In genomic region chr12:5464250-5464899, GRCm38 (mm10) we compare ENCODE assay signal across 11 mouse cellular contexts.
DNase-seq lines count a peak whose midpoint lies in the region; ATAC-seq and TF ChIP-seq lines count a peak whose summit lies in the region.
"Had no signal": no experiment of that assay in that cellular context is flagged by ENCODE, and none has a peak within 500 bp of the region (broad histone marks: within the 10 kb centered on the region; RNA-seq: fewer than 3 reads in every experiment).

No protein-coding gene starts in this region.

- no peak for ATAC-seq in midbrain, embryonic 14.5 days (ENCODE audit: low FRiP score, low TSS enrichment)

- H3K36me3 ChIP-seq in midbrain, embryonic 14.5 days (ENCODE audit: control insufficient read depth, insufficient read depth, low read length), result no peaks in the 10 kb centered on the region

- H3K9me3 ChIP-seq in midbrain, embryonic 14.5 days (ENCODE audit: control insufficient read depth, low read length), result no peaks in the 10 kb centered on the region

- TF ChIP-seq CTCF in left cerebral cortex, adult 2 months (IDR thresholded peaks at IDR 0.05), result no peak
- no peak for TF ChIP-seq CTCF in gastrocnemius, adult 2 months (IDR thresholded peaks at IDR 0.05)

- intact Hi-C loops in left cerebral cortex, postnatal 4 days (cut with DNase I), result no loop called here
- intact Hi-C loops in left cerebral cortex, adult 2 months (cut with DNase I), result no loop called here
- intact Hi-C loops in gastrocnemius, adult 2 months (cut with DNase I), result no loop called here

- DNase-seq in cerebellum, postnatal 25 days, result peak; percentile 26 to 48
- no peak for DNase-seq in cerebellum, adult 8-10 months
- DNase-seq in left cerebral cortex, postnatal 4 days, result peak; percentile 79
- no peak for DNase-seq in left cerebral cortex, adult 2 months (ENCODE audit: extremely low spot score in 1 of 2, low spot score in 2 of 2)
- DNase-seq in kidney, adult 8-10 months, result peak; percentile 10 to 26
- peak; percentile 36 for DNase-seq in midbrain, embryonic 14.5 days
- no peak for DNase-seq in spleen, postnatal 36 days (ENCODE audit: low spot score in 2 of 2)
- DNase-seq in gastrocnemius, adult 2 months, result no peak
- DNase-seq: adrenal gland, postnatal 10 days; liver had no signal

- no peak overlapping the region for H3K4me2 ChIP-seq in midbrain, embryonic 14.5 days (ENCODE audit: low read length)

- no peaks in the 10 kb centered on the region for H3K4me1 ChIP-seq in midbrain, embryonic 14.5 days (ENCODE audit: control insufficient read depth, insufficient read depth, low read length)

- no peaks in the 10 kb centered on the region for H3K27me3 ChIP-seq in midbrain, embryonic 14.5 days (ENCODE audit: control insufficient read depth, insufficient read depth, low read length)

- H3K4me3 ChIP-seq in left cerebral cortex, adult 2 months, result no peak overlapping the region
- no peak overlapping the region for H3K4me3 ChIP-seq in midbrain, embryonic 14.5 days (replicated peaks; ENCODE audit: low read depth, low read length)
- no peak overlapping the region for H3K4me3 ChIP-seq in gastrocnemius, adult 2 months
- H3K4me3 ChIP-seq: erythroblast, embryonic 14.5 days had no signal

- H3K9ac ChIP-seq in midbrain, embryonic 14.5 days (replicated peaks; ENCODE audit: low read length), result no peak overlapping the region

- WGBS in midbrain, embryonic 14.5 days, result 10% methylated on average over 9 of the region's 9 CpGs

- no peak overlapping the region for H3K27ac ChIP-seq in left cerebral cortex, adult 2 months
- H3K27ac ChIP-seq in midbrain, embryonic 14.5 days (replicated peaks; ENCODE audit: low read depth, low read length), result no peak overlapping the region
- H3K27ac ChIP-seq in gastrocnemius, adult 2 months, result no peak overlapping the region

Comparison
In these comparisons a context has a peak if more than half of its experiments do, and no peak if none do; other contexts are left out.
1. DNase-seq: peak in cerebellum, postnatal 25 days (2 of 2), left cerebral cortex, postnatal 4 days (single experiment), kidney, adult 8-10 months (2 of 2) and midbrain, embryonic 14.5 days (single experiment); none in cerebellum, adult 8-10 months (single experiment), left cerebral cortex, adult 2 months (0 of 2), spleen, postnatal 36 days (0 of 2) and gastrocnemius, adult 2 months (single experiment).